9 mouse cellular contexts compared by ENCODE assay signal in the genomic region with DNA sequence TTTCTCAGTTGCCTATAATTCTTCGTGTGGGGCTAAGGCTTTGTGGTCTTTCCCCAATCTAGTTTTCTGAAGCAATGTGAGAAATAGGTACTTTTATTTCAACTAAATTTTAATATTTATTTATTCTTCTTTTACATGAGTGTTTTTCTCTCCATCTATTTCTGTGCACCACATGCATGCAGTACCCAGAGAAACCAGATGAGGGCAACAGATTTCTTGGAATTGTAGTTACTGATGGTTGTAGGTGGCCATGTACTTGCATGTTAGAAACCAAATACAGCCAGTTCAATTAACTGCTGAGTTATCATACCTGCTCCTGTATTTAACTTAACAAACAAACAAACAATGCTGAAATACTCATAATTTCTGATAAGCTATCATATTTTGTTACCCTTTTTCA.
DNase-seq lines count a peak whose midpoint lies in the region; ATAC-seq and TF ChIP-seq lines count a peak whose summit lies in the region.
"Had no signal": no experiment of that assay in that cellular context is flagged by ENCODE, and none has a peak within 500 bp of the region (broad histone marks: within the 10 kb centered on the region; RNA-seq: fewer than 3 reads in every experiment).

No protein-coding gene starts in this region.

- no peak overlapping the region for H3K4me3 ChIP-seq in intestine, postnatal 0 days (ENCODE audit: low read depth, low read length)
- H3K4me3 ChIP-seq in intestine, embryonic 16.5 days (ENCODE audit: low read length), result no peak overlapping the region
- H3K4me3 ChIP-seq in cerebellum, adult 2 months (replicated peaks; ENCODE audit: insufficient read depth, low read depth, low read length), result no peak overlapping the region
- H3K4me3 ChIP-seq: neural tube, embryonic 12.5 days had no signal

- H3K4me1 ChIP-seq in intestine, postnatal 0 days (replicated peaks; ENCODE audit: control insufficient read depth, insufficient read depth, low read length), result no peaks in the 10 kb centered on the region
- H3K4me1 ChIP-seq in intestine, embryonic 16.5 days (ENCODE audit: control insufficient read depth, insufficient read depth, low read length), result no peaks in the 10 kb centered on the region
- no peaks in the 10 kb centered on the region for H3K4me1 ChIP-seq in cerebellum, adult 2 months (ENCODE audit: control insufficient read depth, insufficient read depth, low read length)
- H3K4me1 ChIP-seq: neural tube, embryonic 12.5 days had no signal

- TF ChIP-seq CTCF in intestine, postnatal 0 days (IDR thresholded peaks at IDR 0.05; ENCODE audit: low read depth), result peak; percentile 39
- TF ChIP-seq CTCF in cerebellum, adult 2 months (IDR thresholded peaks at IDR 0.05; ENCODE audit: borderline replicate concordance, insufficient read depth, low read depth, low read length), result no peak

- no peaks in the 10 kb centered on the region for H3K9me3 ChIP-seq in intestine, postnatal 0 days (ENCODE audit: control insufficient read depth)
- no peaks in the 10 kb centered on the region for H3K9me3 ChIP-seq in intestine, embryonic 16.5 days (ENCODE audit: control insufficient read depth, low read length)
- H3K9me3 ChIP-seq: neural tube, embryonic 12.5 days had no signal

- H3K27me3 ChIP-seq in intestine, postnatal 0 days (replicated peaks; ENCODE audit: control insufficient read depth, insufficient read depth, low read length), result no peaks in the 10 kb centered on the region
- H3K27me3 ChIP-seq in intestine, embryonic 16.5 days (replicated peaks; ENCODE audit: control insufficient read depth, insufficient read depth, low read length), result no peaks in the 10 kb centered on the region
- no peaks in the 10 kb centered on the region for H3K27me3 ChIP-seq in cerebellum, adult 2 months (ENCODE audit: control insufficient read depth, insufficient read depth, low read length)
- H3K27me3 ChIP-seq: neural tube, embryonic 12.5 days had no signal

- 27% methylated on average over 1 of the region's 1 CpGs for WGBS in intestine, postnatal 0 days
- WGBS in intestine, embryonic 16.5 days, result 30% methylated on average over 1 of the region's 1 CpGs
- WGBS in cerebellum, adult 2 months, result 25% methylated on average over 1 of the region's 1 CpGs

- H3K4me2 ChIP-seq in intestine, postnatal 0 days (replicated peaks; ENCODE audit: low read depth), result no peak overlapping the region
- H3K4me2 ChIP-seq in intestine, embryonic 16.5 days (ENCODE audit: low read depth, low read length), result no peak overlapping the region
- H3K4me2 ChIP-seq: neural tube, embryonic 12.5 days had no signal

- TF ChIP-seq POLR2A in cerebellum, adult 2 months (IDR thresholded peaks at IDR 0.05; ENCODE audit: borderline replicate concordance, insufficient read depth, low read length), result no peak

- no peaks in the 10 kb centered on the region for H3K36me3 ChIP-seq in intestine, postnatal 0 days (ENCODE audit: control insufficient read depth, insufficient read depth)
- no peaks in the 10 kb centered on the region for H3K36me3 ChIP-seq in intestine, embryonic 16.5 days (ENCODE audit: control insufficient read depth, insufficient read depth, low read length)
- H3K36me3 ChIP-seq: neural tube, embryonic 12.5 days had no signal

- no peak overlapping the region for H3K27ac ChIP-seq in intestine, postnatal 0 days (ENCODE audit: low read depth, low read length)
- no peak overlapping the region for H3K27ac ChIP-seq in intestine, embryonic 16.5 days (ENCODE audit: low read length)
- no peak overlapping the region for H3K27ac ChIP-seq in cerebellum, adult 2 months (ENCODE audit: insufficient read depth, low read length)
- H3K27ac ChIP-seq: neural tube, embryonic 12.5 days had no signal

- peak; percentile 13 to 17 for DNase-seq in right cerebral cortex, adult 2 months (ENCODE audit: low spot score in 2 of 2)
- DNase-seq in right cerebral cortex, postnatal 36 days (ENCODE audit: low spot score in 2 of 2), result no peak
- DNase-seq in brain, adult 2 months (ENCODE audit: low read depth, low spot score), result peak; percentile 16
- DNase-seq in mesoderm, embryonic 11.5 days (ENCODE audit: low read depth, low spot score), result peak; percentile 5
- no peak for DNase-seq in T-cell, adult 2 months (ENCODE audit: low spot score)
- no peak for DNase-seq in cerebellum, adult 2 months

- no peak overlapping the region for H3K9ac ChIP-seq in intestine, postnatal 0 days (ENCODE audit: low read depth, low read length)
- H3K9ac ChIP-seq in intestine, embryonic 16.5 days (ENCODE audit: low read depth, low read length), result no peak overlapping the region
- H3K9ac ChIP-seq: neural tube, embryonic 12.5 days had no signal

- ATAC-seq in intestine, postnatal 0 days, result no peak
- no peak for ATAC-seq in intestine, embryonic 16.5 days

Comparison
In these comparisons a context has a peak if more than half of its experiments do, and no peak if none do; other contexts are left out.
1. DNase-seq: peak in right cerebral cortex, adult 2 months (2 of 2), brain, adult 2 months (single experiment) and mesoderm, embryonic 11.5 days (single experiment); none in right cerebral cortex, postnatal 36 days (0 of 2), T-cell, adult 2 months (single experiment) and cerebellum, adult 2 months (0 of 2).